9 mouse cellular contexts compared by ENCODE assay signal in the genomic region with DNA sequence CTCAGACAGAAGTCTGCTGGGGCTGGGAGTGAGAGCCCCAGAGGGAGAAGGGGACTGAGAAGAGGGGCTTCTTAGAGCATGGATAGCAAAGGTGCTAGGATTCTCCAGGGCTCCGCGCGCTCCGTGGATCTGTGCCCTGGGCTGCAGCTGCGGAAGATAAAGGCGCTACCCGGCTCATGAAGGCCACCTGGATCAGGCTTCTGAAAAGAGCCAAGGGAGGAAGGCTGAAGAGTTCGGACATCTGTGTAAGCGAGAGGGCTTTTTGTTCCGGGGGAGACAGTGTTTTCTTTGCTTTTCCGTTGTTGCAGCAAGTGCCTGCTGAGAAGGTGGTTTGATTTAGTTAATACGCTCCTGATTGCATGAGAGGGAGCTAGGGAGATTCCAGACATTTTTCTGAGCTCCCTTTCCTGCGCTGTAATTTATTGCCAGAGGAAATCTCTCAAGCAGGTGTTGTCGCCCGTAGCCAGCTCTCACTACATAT.
DNase-seq lines count a peak whose midpoint lies in the region; ATAC-seq lines count a peak whose summit lies in the region.
"Had no signal": no experiment of that assay in that cellular context is flagged by ENCODE, and none has a peak within 500 bp of the region (broad histone marks: within the 10 kb centered on the region; RNA-seq: fewer than 3 reads in every experiment).

No protein-coding gene starts in this region.

- H3K4me2 ChIP-seq in forebrain, embryonic 13.5 days, result peak overlapping the region; percentile 52
- H3K4me2 ChIP-seq in neural tube, embryonic 12.5 days (replicated peaks), result peak overlapping the region; percentile 48
- H3K4me2 ChIP-seq in liver, embryonic 12.5 days, result no peak overlapping the region; the same call in 1 of the 2 replicates

- peak overlapping the region; percentile 4 for H3K27ac ChIP-seq in forebrain, embryonic 13.5 days
- H3K27ac ChIP-seq in neural tube, embryonic 12.5 days, result no peak overlapping the region
- H3K27ac ChIP-seq in liver, embryonic 12.5 days, result no peak overlapping the region
- H3K27ac ChIP-seq: macrophage had no signal

- H3K36me3 ChIP-seq in forebrain, embryonic 13.5 days (ENCODE audit: poor library complexity, severe bottlenecking), result no peaks in the 10 kb centered on the region
- H3K36me3 ChIP-seq in neural tube, embryonic 12.5 days, result no peaks in the 10 kb centered on the region
- no peaks in the 10 kb centered on the region for H3K36me3 ChIP-seq in liver, embryonic 12.5 days

- ATAC-seq in cerebellum, adult (ENCODE audit: insufficient number of reproducible peaks, low FRiP score, low TSS enrichment), result no peak
- peak; percentile 60 for ATAC-seq in forebrain, embryonic 13.5 days
- ATAC-seq in neural tube, embryonic 12.5 days (ENCODE audit: low FRiP score, low read depth), result peak; percentile 25; the same call in 1 of the 2 replicates
- no peak for ATAC-seq in liver, embryonic 12.5 days

- no peaks in the 10 kb centered on the region for H3K27me3 ChIP-seq in forebrain, embryonic 13.5 days
- H3K27me3 ChIP-seq in neural tube, embryonic 12.5 days (replicated peaks), result no peaks in the 10 kb centered on the region
- no peaks in the 10 kb centered on the region for H3K27me3 ChIP-seq in liver, embryonic 12.5 days (replicated peaks)

- peak; percentile 20 to 27 for DNase-seq in cerebellum, postnatal 14 days
- DNase-seq in ZHBTc4 (ENCODE audit: low read depth, low spot score), result peak; percentile 6
- DNase-seq in kidney, postnatal 10 days, result peak; percentile 12
- no peak for DNase-seq in MN1 (ENCODE audit: low spot score)

- peak overlapping the region; percentile 22 for H3K4me3 ChIP-seq in forebrain, embryonic 13.5 days
- no peak overlapping the region for H3K4me3 ChIP-seq in neural tube, embryonic 12.5 days
- H3K4me3 ChIP-seq in liver, embryonic 12.5 days, result no peak overlapping the region

- 7% methylated on average over 15 of the region's 15 CpGs for WGBS in forebrain, embryonic 13.5 days
- WGBS in neural tube, embryonic 12.5 days, result 18% methylated on average over 15 of the region's 15 CpGs
- WGBS in liver, embryonic 12.5 days (ENCODE audit: insufficient replicate concordance), result 46% methylated on average over 15 of the region's 15 CpGs

- H3K9ac ChIP-seq in forebrain, embryonic 13.5 days, result peak overlapping the region; percentile 53
- no peak overlapping the region for H3K9ac ChIP-seq in neural tube, embryonic 12.5 days
- H3K9ac ChIP-seq in liver, embryonic 12.5 days, result no peak overlapping the region

- peaks cover 17% of the 10 kb centered on the region for H3K4me1 ChIP-seq in forebrain, embryonic 13.5 days
- H3K4me1 ChIP-seq in neural tube, embryonic 12.5 days, result peaks cover 12% of the 10 kb centered on the region; the same call in 1 of the 2 replicates
- no peaks in the 10 kb centered on the region for H3K4me1 ChIP-seq in liver, embryonic 12.5 days

- H3K9me3 ChIP-seq in forebrain, embryonic 13.5 days (replicated peaks), result no peaks in the 10 kb centered on the region
- no peaks in the 10 kb centered on the region for H3K9me3 ChIP-seq in neural tube, embryonic 12.5 days
- H3K9me3 ChIP-seq in liver, embryonic 12.5 days (replicated peaks), result no peaks in the 10 kb centered on the region

Comparison
In these comparisons a context has a peak if more than half of its experiments do, and no peak if none do; other contexts are left out.
1. ATAC-seq: peak in forebrain, embryonic 13.5 days (single experiment) and neural tube, embryonic 12.5 days (single experiment); none in cerebellum, adult (single experiment) and liver, embryonic 12.5 days (single experiment).